Mouse (Mus musculus) midbrain, embryonic 16.5 days (tissue): ENCODE results near the gene Dmrt1. TPM values are rescaled to one million over a fixed set of nuclear protein-coding genes. Genes with fewer than 3 reads are reported as not detected.

Source experiments
- polyA plus RNA-seq: library from polyadenylated mRNA; unstranded; fragments of >200 nt; fragmentation: Nextera tagmentation; extraction: Ambion mirVana; gene quantifications from 2 replicates; pipeline ENCODE4 v1.2.1, GENCODE M21; 2015

Dmrt1 gene
- polyA plus RNA-seq, 1 experiment from 2014 or later, result not detected

Other genes starting within 250 kb of the Dmrt1 start
- gene Dmrt3, start 104.7 kb downstream of the Dmrt1 start, polyA plus RNA-seq, result not detected in 2 replicates
- gene Dmrt2, start 166.8 kb downstream of the Dmrt1 start, polyA plus RNA-seq, result 0.23 TPM in 1 of 2 replicates, not detected in the other